Comparison of ENCODE assay signal across 1 mouse cellular context in the genomic region with DNA sequence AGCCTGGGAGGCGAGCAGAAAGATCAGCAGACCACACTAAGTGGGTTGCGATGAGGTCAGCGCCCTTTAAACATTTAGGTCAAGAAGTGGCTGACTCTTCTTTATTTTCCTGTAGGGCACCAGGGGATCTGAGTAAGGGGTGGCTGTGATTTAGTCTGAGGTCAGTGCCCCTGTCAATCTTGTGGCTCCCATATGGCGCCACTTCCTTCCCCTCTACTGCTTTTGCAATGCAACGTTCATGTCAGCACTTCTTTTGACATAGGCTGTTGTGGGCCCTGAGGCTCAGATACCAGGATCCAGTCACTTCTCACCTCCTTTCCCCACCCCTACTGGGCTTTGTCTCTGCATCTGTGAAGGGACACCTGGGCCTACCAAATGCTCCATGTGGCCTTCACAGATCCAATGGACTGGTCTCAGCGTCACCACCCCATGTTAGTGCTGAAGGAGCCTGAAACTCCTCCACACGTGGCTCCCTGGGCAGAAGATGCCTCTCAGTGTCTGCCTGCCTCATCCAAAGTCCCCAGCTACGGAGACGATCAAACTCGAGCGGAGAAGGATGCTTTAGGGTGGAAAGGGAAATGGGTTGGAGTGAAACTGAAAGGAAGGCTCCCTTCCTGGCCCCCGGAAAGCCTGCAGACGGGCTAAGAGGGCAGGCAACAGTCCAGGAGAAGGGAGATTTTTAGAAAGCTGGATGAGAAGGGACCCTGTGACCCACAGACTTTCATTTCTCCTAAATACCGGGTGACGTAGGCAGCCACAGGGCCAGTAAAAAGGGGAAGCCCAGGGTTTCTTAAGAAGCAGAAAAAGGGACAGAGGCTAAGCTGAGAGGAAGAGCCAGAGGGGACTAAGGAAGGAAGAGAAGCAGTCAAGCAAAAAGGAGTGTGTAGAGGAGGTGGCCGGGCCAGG.
TF ChIP-seq lines count a peak whose summit lies in the region.

No protein-coding gene starts in this region.

TF ChIP-seq in CH12.LX, 34 proteins besides CTCF, POLR2A, EP300 and RAD21 (continued from another document):
- peak; percentile 60; the same call in 1 of the 2 replicates for TF ChIP-seq ZMIZ1 (IDR thresholded peaks at IDR 0.05; ENCODE audit: low read depth, low read length)
- TF ChIP-seq HCFC1 (IDR thresholded peaks at IDR 0.05; ENCODE audit: low read depth, low read length): peak; percentile 21; the same call in 1 of the 2 replicates
- no peak for TF ChIP-seq MAZ (IDR thresholded peaks at IDR 0.05; ENCODE audit: low read depth, low read length)
- TF ChIP-seq NRF1 (IDR thresholded peaks at IDR 0.05; ENCODE audit: low read depth, low read length): no peak
- no peak for TF ChIP-seq USF1 (IDR thresholded peaks at IDR 0.05; ENCODE audit: low read depth, low read length)
- peak; percentile 66; the same call in 1 of the 2 replicates for TF ChIP-seq UBTF (IDR thresholded peaks at IDR 0.05; ENCODE audit: low read depth, low read length)
- no peak for TF ChIP-seq ZC3H11A (IDR thresholded peaks at IDR 0.05; ENCODE audit: low read depth, low read length)
- TF ChIP-seq SMC3 (IDR thresholded peaks at IDR 0.05; ENCODE audit: low read depth, low read length): no peak
- 0 out of 2 replicates have a peak, but pooled peaks have one; percentile 63 for TF ChIP-seq TBP (conservative IDR thresholded peaks at IDR 0.05; ENCODE audit: low read depth, low read length)
- TF ChIP-seq KAT2A (IDR thresholded peaks at IDR 0.05; ENCODE audit: insufficient replicate concordance, low read length): no peak
- TF ChIP-seq GABPA (IDR thresholded peaks at IDR 0.05; ENCODE audit: insufficient replicate concordance, low read depth, low read length): no peak
- TF ChIP-seq E2F4 (IDR thresholded peaks at IDR 0.05; ENCODE audit: insufficient replicate concordance, low read depth, low read length): no peak
- TF ChIP-seq MAX (IDR thresholded peaks at IDR 0.05; ENCODE audit: low read length): peak; percentile 70
- peak; percentile 54; the same call in 1 of the 2 replicates for TF ChIP-seq MAFK (IDR thresholded peaks at IDR 0.05; ENCODE audit: insufficient replicate concordance, low read length)
- peak; percentile 96 for TF ChIP-seq MXI1 (IDR thresholded peaks at IDR 0.05; ENCODE audit: low read depth, low read length)
- TF ChIP-seq NELFE (IDR thresholded peaks at IDR 0.05; ENCODE audit: low read depth, low read length): peak; percentile 26
- TF ChIP-seq PAX5 (IDR thresholded peaks at IDR 0.05; ENCODE audit: low read length): no peak
- TF ChIP-seq MEF2A (IDR thresholded peaks at IDR 0.05; ENCODE audit: borderline replicate concordance, low read depth, low read length): peak; percentile 61; the same call in 1 of the 2 replicates
- peak; percentile 55; the same call in 1 of the 2 replicates for TF ChIP-seq MYC (IDR thresholded peaks at IDR 0.05; ENCODE audit: low read depth, low read length)
